Mouse (Mus musculus) CD8-positive naive resting alpha-beta T cell, adult 57 days (primary cell): ENCODE data around the gene Gsg1l2. TPM values are rescaled to one million over a fixed set of nuclear protein-coding genes. Genes with fewer than 3 reads are reported as not detected.

Experiments used
- total RNA-seq: library from RNA; stranded (reverse); gene quantifications from one replicate; pipeline ENCODE4 v1.2.4, GENCODE M21; 2023

Gene Gsg1l2
- not detected for total RNA-seq

GRCm38 (mm10) chr11:67774379-67774778, at the start of gene Gsg1l2:
Gsg1l2 (plus strand) TSS chr11:67774608.

GRCm38 (mm10) chr11:67771053-67771452, 3.4 kb upstream of the Gsg1l2 start, which contains the start of gene Glp2r:
Glp2r (minus strand) TSS chr11:67771153.

DNA sequence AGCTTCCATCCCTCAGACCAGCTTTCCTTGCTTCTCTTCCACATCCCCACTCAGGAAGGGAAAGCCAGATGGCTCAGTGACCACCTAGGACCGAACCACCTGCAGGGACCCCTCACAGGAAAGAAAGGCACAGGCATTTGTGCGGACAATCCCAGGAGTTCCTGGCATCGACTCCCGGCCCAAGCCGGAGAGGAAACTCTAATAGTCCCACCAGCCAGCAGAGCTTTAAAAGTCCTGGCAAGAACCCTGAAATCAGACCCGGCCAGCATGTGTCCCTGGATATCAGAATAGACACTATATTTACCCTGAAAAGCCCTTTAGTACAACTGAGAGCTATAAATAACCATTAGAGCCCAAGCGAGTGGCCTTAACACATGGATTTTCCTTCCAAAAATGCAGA, 23.5 kb downstream of the Gsg1l2 start, which contains the start of gene Dhrs7c:
Dhrs7c (plus strand) TSS at position 257 of the 400 bp plus-strand sequence.

Other genes with a start within 250 kb of the Gsg1l2 start
- not detected for gene Rcvrn, start 79.3 kb upstream of the Gsg1l2 start, total RNA-seq
- gene Glp2r, start 3.5 kb upstream of the Gsg1l2 start, total RNA-seq, result not detected
- gene Dhrs7c, start 23.6 kb downstream of the Gsg1l2 start, total RNA-seq, result not detected
- gene Usp43, start 147.5 kb downstream of the Gsg1l2 start, total RNA-seq, result not detected
- gene Cfap52, start 191.0 kb downstream of the Gsg1l2 start, total RNA-seq, result not detected
- 29.9 TPM for gene Stx8, start 191.6 kb downstream of the Gsg1l2 start, total RNA-seq